Mouse (Mus musculus) small intestine, adult 2 months (tissue): Measurements from ENCODE around the gene Tmem270.

Experiments
- CTCF ChIP-seq: fragments of 200-500 bp; IDR thresholded peaks from 2 replicates; pipeline ENCODE4 v1.5.1; 2012; ENCODE audit warnings: low read depth, mild to moderate bottlenecking, control low read depth, inconsistent platforms, low read length, moderate library complexity, mixed read lengths; ENCODE audit not compliant: insufficient replicate concordance, insufficient read length; ENCODE audit errors: extremely low read depth
- POLR2A ChIP-seq: fragments of 200-500 bp; IDR thresholded peaks from 2 replicates; pipeline ENCODE4 v1.6.1; 2012; ENCODE audit warnings: low read depth, mild to moderate bottlenecking, control low read depth, inconsistent platforms, low read length, moderate library complexity

DNA sequence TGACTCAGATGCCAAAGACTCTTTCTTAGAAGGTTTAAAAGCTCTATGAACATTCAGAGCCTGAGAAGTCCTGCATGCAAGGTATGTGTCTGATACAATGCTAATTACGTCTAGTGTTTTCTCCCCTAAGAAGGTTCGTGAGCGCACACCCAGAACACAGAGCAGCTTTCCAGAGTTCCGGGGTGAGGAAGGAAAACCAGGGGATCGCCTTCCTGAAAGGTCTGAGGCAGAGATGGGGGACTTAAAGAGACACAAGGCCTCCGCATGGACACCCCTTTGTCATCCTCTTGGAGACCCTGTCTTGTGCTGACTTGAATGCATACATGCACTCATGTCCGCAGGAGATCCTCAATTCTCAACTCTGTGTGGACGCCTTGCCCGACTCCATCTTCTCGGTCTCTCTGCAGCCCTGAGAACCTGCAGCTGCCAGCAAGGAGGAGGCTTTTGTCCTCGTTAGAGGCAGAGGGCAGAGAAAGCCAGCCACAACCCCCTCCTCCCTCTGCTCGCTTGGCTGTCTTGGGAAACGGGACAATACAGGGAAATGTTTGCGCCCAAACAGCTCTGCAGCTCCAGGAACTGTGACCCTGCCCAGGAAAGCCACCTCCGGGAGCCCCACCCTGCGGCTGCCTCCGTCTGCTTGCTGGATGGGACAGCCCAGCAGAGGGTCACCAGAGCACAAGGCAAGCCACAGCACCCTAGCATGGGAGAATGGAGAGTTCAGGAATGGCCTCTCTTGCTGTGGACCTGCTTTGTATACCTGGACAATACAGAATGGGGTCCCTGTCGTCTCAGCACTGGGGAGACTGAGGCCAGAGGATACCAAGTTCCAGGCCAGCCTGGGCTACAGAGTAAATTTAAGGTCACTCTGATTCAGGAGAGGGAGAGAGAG, 18.8 kb downstream of the Tmem270 start:
- TF ChIP-seq CTCF (no peak), POLR2A (no peak)
